Mouse (Mus musculus): Measurements from ENCODE around the gene Casp7.

GRCm38 (mm10) chr19:56423370-56423769 lies 26.4 kb downstream of the Casp7 start:
- TF ChIP-seq CTCF (IDR thresholded peaks at IDR 0.05; ENCODE audit: borderline replicate concordance, insufficient read depth, low read depth, low read length) = no peak
- TF ChIP-seq POLR2A (IDR thresholded peaks at IDR 0.05; ENCODE audit: borderline replicate concordance, insufficient read depth, low read length) = no peak

Measured in cerebellum, adult 2 months (tissue).